Mouse (Mus musculus) liver, embryonic 11.5 days (tissue): ENCODE data around the gene Psmb2. TPM values are rescaled to one million over a fixed set of nuclear protein-coding genes. Genes with fewer than 3 reads are reported as not detected.
A peak's percentile ranks its signal among the peaks of the same experiment; 100 is the strongest.

ENCODE experiments used
- ATAC-seq: fragments of 200-750 bp; cut with Nextera tagmentation; replicated peaks from 2 replicates; pipeline ENCODE4 v1.8.0; 2017; ENCODE audit warnings: moderate number of reproducible peaks, mild to moderate bottlenecking, moderate TSS enrichment, moderate library complexity; ENCODE audit not compliant: low FRiP score
- DNase-seq: peaks from one replicate; pipeline ENCODE4 v3.0.0-alpha.2; 2017; ENCODE audit warnings: low spot score
- H3K27ac ChIP-seq: fragments of 300-500 bp; sonication (generic); 2 replicates; pipeline ENCODE4 v1.5.1; 2014; ENCODE audit warnings: mild to moderate bottlenecking, low read depth, low read length, control low read depth
- H3K27me3 ChIP-seq: fragments of 300-500 bp; sonication (generic); replicated peaks from 2 replicates; pipeline ENCODE4 v1.6.1; 2014; ENCODE audit warnings: low read length, mixed read lengths; ENCODE audit not compliant: control insufficient read depth, insufficient read depth
- H3K36me3 ChIP-seq: fragments of 300-500 bp; sonication (generic); 2 replicates; pipeline ENCODE4 v1.6.1; 2014; ENCODE audit warnings: mild to moderate bottlenecking, low read length, moderate library complexity, mixed read lengths; ENCODE audit not compliant: control insufficient read depth, insufficient read depth
- H3K4me1 ChIP-seq: fragments of 300-500 bp; sonication (generic); replicated peaks from 2 replicates; pipeline ENCODE4 v1.6.1; 2014; ENCODE audit warnings: low read length, mixed read lengths; ENCODE audit not compliant: control insufficient read depth, insufficient read depth
- H3K4me2 ChIP-seq: fragments of 300-500 bp; sonication (generic); 2 replicates; pipeline ENCODE4 v1.6.1; 2014; ENCODE audit warnings: mild to moderate bottlenecking, control low read depth, moderate library complexity
- H3K4me3 ChIP-seq: fragments of 300-500 bp; sonication (generic); 2 replicates; pipeline ENCODE4 v1.5.1; 2014; ENCODE audit warnings: low read depth, low read length, control low read depth
- H3K9ac ChIP-seq: fragments of 300-500 bp; sonication (generic); 2 replicates; pipeline ENCODE4 v1.6.1; 2014; ENCODE audit warnings: low read depth, low read length, control low read depth
- H3K9me3 ChIP-seq: fragments of 300-500 bp; sonication (generic); 2 replicates; pipeline ENCODE4 v1.6.1; 2016; ENCODE audit warnings: low read length, inconsistent platforms, mixed read lengths; ENCODE audit not compliant: control insufficient read depth
- WGBS: fragments of 180-500 bp; shearing (Covaris S2); extraction: QIAGEN DNeasy Blood & Tissue Kit; methylation state at CpG from one replicate; pipeline ENCODE4 v1.1.7; 2014; 5-methylcytosine and 5-hydroxymethylcytosine counted together
- polyA plus RNA-seq: library from polyadenylated mRNA; unstranded; fragments of >200 nt; fragmentation: Nextera tagmentation; extraction: Ambion mirVana; gene quantifications from 2 replicates; pipeline ENCODE4 v1.2.1, GENCODE M21; 2014

The Psmb2 gene
- polyA plus RNA-seq, 1 experiment from 2014 or later, result 535 TPM

DNA sequence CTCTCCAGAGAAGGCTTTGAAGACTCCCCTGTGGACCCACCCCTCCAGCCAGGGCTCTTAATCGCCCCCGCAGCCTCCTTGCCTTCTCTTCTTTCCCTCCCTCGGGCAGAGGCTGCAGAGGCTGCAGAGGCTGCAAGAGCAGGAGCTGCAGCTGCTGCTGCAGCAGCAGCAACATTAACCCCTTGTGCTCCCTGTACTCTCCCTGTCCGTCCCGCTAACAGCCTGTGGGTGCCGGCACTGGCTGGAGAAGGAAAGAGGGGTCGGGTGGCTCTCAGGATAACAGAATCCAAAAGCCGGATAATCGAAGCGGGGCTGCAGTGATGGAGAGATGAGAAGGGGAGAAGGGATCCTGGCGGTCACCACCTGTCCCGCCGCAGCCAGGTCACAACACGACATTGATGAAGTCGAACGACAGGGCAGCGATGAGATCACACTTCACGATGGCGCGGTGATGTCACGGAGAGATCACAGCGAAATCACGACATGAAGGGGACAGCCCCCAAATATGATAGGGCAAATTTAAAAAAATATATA lies 75.2 kb downstream of the Psmb2 start:
- under 1% methylated on average over 23 of the region's 23 CpGs for WGBS
- H3K36me3 ChIP-seq, result peaks cover 7% of the 10 kb centered on the region; the same call in 1 of the 2 replicates
- DNase-seq, result peak; percentile 51
- H3K4me2 ChIP-seq, result peak overlapping the region; percentile 99
- H3K27me3 ChIP-seq, result no peaks in the 10 kb centered on the region
- peaks cover 18% of the 10 kb centered on the region for H3K4me1 ChIP-seq
- ATAC-seq, result 0 out of 2 replicates have a peak, but pooled peaks have one; percentile 1
- peak overlapping the region; percentile 88 for H3K4me3 ChIP-seq
- no peaks in the 10 kb centered on the region for H3K9me3 ChIP-seq
- H3K27ac ChIP-seq, result no peak overlapping the region
- H3K9ac ChIP-seq, result peak overlapping the region; percentile 86

DNA sequence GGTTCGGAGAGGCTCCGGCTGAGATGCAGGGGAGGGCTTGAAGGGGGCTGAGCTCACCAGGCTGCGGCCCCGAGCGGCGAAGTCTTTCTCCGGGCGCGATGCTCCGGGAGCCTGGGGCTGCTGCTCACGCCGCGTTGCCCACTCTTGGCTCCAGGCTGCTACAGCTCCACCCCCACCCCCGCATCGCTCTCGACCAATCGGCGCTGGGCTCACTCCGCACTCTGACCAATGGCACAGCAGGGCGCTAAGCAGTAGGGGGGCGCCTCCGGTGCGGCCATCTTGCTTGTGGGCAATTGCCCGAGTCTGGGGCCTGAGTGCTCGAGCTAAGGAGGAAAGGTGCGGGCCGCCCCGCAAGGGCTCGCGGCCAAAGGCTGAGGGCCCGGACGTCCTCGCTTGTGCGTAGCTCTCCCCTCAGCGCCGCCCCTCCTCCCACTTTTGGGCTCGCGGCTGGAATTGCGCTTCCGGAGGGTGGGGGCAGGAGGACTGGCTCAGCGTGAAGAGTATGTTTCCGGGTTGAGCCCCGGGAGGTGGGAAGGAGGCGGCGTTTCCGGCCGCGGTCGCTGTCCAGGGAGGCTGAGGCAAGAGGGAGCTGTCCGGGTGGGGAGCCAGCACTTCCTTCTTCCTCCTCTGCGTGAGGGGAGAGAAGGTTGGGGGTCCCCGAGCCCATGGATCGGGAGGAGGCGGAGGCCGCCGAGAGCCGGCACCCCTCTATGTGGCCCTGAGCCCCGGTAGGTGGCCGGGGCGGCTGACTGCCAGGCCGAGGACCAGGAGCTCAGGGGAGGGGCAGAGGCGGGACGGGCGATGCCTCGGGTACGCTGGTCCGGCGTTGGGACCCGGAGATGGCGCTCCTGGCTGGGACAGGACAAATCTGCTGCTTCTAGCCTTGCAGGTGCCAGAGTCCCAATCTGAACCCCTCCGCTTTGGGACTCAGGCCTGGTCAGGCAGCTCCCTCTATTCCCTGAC lies 76.1 kb downstream of the Psmb2 start, which contains the start of the genes Ncdn and AU040320:
Ncdn (minus strand) TSS at position 171 of the 963 bp plus-strand sequence.
AU040320 (plus strand) TSS at position 277 of the 963 bp plus-strand sequence.
- H3K36me3 ChIP-seq, result peaks cover 7% of the 10 kb centered on the region; the same call in 1 of the 2 replicates
- DNase-seq (peak; percentile 97), ATAC-seq (peak; percentile 100)
- H3K27ac ChIP-seq, result peak within 1 kb of the TSS; percentile 85
- H3K27me3 ChIP-seq, result no peaks in the 10 kb centered on the region
- H3K4me1 ChIP-seq, result peaks cover 18% of the 10 kb centered on the region
- no peaks in the 10 kb centered on the region for H3K9me3 ChIP-seq
- under 1% methylated on average over 70 of the region's 71 CpGs for WGBS
- H3K4me3 ChIP-seq, result peak within 1 kb of the TSS; percentile 88
- peak within 1 kb of the TSS; percentile 99 for H3K4me2 ChIP-seq
- H3K9ac ChIP-seq, result peak within 1 kb of the TSS; percentile 86

DNA sequence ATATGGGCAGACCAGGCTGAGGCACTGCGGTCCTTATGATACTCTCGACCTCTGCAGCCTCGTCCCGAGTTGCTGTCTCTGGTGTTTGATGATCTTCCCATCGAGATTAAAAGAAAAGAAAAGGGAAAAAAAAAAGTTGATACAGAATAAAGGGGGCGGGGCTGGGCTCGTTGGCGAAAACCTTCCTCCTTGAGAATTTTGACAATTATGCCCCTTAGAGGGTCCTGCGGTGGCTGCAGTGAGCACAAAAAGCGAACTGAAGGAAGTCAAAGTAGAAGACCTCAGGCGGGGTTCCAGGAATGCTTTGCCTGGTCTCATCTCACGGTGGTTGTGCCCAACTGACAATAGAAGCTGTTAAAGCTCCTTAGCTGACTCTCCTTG lies 76.8 kb downstream of the Psmb2 start:
- Histone ChIP-seq H3K4me2 (peak overlapping the region; percentile 99), H3K9ac (peak overlapping the region; percentile 86), H3K9me3 (no peaks in the 10 kb centered on the region), H3K4me1 (peaks cover 18% of the 10 kb centered on the region), H3K4me3 (peak overlapping the region; percentile 88), H3K27me3 (no peaks in the 10 kb centered on the region), H3K27ac (no peak overlapping the region), H3K36me3 (0 out of 2 replicates have a peak, but pooled peaks cover 2% of the 10 kb centered on the region)
- ATAC-seq (no peak), DNase-seq (no peak)
- 3% methylated on average over 12 of the region's 12 CpGs for WGBS

DNA sequence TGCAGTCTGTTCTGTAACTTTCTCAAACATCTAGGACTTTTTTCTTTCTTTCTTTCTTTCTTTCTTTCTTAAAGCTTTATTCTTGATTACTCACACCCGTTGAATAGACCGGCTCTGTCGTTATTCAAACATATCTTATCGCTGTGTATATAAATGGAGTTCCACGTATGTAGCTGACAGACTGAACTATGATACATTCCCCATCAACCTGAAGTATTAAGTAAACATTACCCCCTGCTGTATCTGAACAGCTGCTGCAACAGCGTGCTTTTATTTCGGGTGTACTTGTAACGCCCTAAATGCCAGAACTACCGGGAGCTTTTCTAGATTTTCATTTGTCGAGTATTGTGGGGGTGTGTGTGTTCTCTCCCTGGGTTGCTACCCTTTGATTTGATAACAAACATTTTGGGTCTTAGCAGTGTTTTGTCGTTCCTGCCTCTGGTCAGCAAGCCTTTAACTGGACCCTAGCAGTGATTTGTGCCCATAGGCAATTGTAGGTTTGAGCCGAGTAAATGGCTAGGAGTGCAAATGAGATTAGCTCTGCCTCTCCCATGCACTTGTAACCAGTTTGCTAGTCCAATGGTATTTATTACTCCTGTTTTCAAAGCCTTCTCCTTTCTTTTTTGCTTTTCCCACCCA lies 77.4 kb downstream of the Psmb2 start:
- Histone ChIP-seq H3K27ac (no peak overlapping the region), H3K4me2 (peak overlapping the region; percentile 99), H3K9ac (no peak overlapping the region), H3K4me1 (peaks cover 18% of the 10 kb centered on the region), H3K9me3 (no peaks in the 10 kb centered on the region), H3K27me3 (no peaks in the 10 kb centered on the region), H3K4me3 (no peak overlapping the region), H3K36me3 (0 out of 2 replicates have a peak, but pooled peaks cover 2% of the 10 kb centered on the region)
- WGBS, result 55% methylated on average over 12 of the region's 12 CpGs
- DNase-seq (no peak), ATAC-seq (no peak)

DNA sequence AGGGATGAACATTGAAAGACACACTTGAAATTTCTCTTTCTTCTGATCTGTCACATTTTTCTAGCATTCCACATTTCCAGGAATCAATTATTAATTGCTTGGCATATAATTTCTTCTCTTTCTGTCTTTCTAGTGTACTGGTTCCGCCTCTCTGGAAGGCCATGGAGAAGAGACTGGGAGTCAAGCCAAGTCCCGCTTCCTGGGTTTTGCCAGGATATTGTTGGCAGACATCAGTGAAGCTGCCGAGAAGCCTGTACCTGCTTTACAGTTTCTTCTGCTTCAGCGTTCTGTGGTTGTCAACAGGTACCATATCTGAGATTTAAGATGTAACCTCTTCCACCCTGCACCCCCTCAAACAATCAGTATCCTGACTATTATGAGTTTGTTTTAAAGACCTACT lies 79.3 kb downstream of the Psmb2 start:
- Histone ChIP-seq H3K4me3 (no peak overlapping the region), H3K4me1 (peaks cover 11% of the 10 kb centered on the region), H3K9ac (no peak overlapping the region), H3K9me3 (no peaks in the 10 kb centered on the region), H3K36me3 (0 out of 2 replicates have a peak, but pooled peaks cover 2% of the 10 kb centered on the region), H3K27me3 (no peaks in the 10 kb centered on the region), H3K4me2 (no peak overlapping the region), H3K27ac (no peak overlapping the region)
- WGBS, result 84% methylated on average over 4 of the region's 4 CpGs
- ATAC-seq (no peak), DNase-seq (no peak)

DNA sequence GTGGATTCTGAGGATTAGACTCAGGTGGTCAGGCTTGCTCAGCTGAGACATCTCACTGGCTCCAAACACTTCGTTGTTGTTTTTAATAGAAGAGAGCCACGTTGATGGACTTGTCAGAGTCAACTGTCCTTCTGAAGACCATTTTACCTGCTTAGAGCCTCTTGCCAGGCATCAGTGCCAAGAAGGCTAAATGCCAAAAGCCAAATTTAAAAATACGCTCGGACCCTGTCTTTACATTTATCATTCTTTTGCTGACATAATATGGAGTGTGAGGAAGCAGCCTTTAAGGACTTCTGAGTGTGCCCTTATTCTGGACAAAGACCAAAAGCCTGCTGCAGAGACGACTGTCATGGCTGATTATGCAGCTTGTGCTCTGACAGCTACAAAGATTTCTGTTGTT lies 80.9 kb downstream of the Psmb2 start:
- H3K9ac ChIP-seq, result no peak overlapping the region
- WGBS, result 84% methylated on average over 5 of the region's 5 CpGs
- DNase-seq, result no peak

More for the DNA sequence above, 80.9 kb downstream of the Psmb2 start:
- H3K4me2 ChIP-seq, result no peak overlapping the region
- 0 out of 2 replicates have a peak, but pooled peaks cover 2% of the 10 kb centered on the region for H3K36me3 ChIP-seq
- no peak overlapping the region for H3K27ac ChIP-seq
- H3K27me3 ChIP-seq, result no peaks in the 10 kb centered on the region
- ATAC-seq, result no peak
- H3K9me3 ChIP-seq, result no peaks in the 10 kb centered on the region
- H3K4me1 ChIP-seq, result peaks cover 3% of the 10 kb centered on the region; the same call in 1 of the 2 replicates
- no peak overlapping the region for H3K4me3 ChIP-seq

Other genes starting within 250 kb of the Psmb2 start
- 9.2 and 15.2 TPM in 2 replicates for gene Ago3, start 248.1 kb upstream of the Psmb2 start, polyA plus RNA-seq
- 4.1 and 4.9 TPM in 2 replicates for gene Ago1, start 209.0 kb upstream of the Psmb2 start, polyA plus RNA-seq
- gene Ago4, start 144.2 kb upstream of the Psmb2 start, polyA plus RNA-seq, result 0.29 and 0.30 TPM in 2 replicates
- 43.5 and 51.6 TPM in 2 replicates for gene Clspn, start 120.7 kb upstream of the Psmb2 start, polyA plus RNA-seq
- gene 5730409E04Rik, start 67.8 kb upstream of the Psmb2 start, polyA plus RNA-seq, result 0.40 and 0.71 TPM in 2 replicates
- not detected in 2 replicates for gene Tfap2e, start 58.6 kb downstream of the Psmb2 start, polyA plus RNA-seq
- gene Ncdn, start 75.8 kb downstream of the Psmb2 start, polyA plus RNA-seq, result 25.0 and 27.2 TPM in 2 replicates
- 18.7 and 19.3 TPM in 2 replicates for gene AU040320, start 75.9 kb downstream of the Psmb2 start, polyA plus RNA-seq